Mouse (Mus musculus): ENCODE data around the gene Tmem178.

DNA sequence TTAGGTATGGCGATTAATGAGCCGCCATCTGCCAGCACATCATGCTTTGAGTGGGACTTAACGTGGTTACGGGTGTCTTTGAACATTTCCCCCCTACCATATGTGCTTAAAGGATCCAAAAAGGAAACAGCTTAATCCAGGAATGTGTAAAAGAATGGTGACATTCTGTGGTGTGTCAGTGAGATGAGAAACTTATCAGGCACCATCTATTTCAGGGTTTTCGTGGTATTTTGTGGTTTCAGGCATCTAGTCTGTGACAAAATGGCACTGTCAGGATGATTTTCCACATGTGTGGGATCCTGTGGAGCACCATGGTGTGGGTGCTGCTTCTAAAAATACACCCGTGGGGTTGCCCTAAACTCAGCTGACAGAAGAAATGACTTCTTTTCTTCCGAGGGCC is 4.6 kb upstream of the Tmem178 start:
- TF ChIP-seq CTCF (conservative IDR thresholded peaks at IDR 0.05; ENCODE audit: low read length) (no peak), POU5F1 (IDR thresholded peaks at IDR 0.05; ENCODE audit: borderline replicate concordance, low read length) (no peak)
